Mouse (Mus musculus): Measurements from ENCODE around the gene Gm35134.
"Not testable (repeated sequence)": the region's sequence is repeated elsewhere in the genome, so short reads cannot be mapped to it uniquely, and the experiment has no call there.

- not testable (repeated sequence) for TF ChIP-seq CTCF (IDR thresholded peaks at IDR 0.05; ENCODE audit: low read depth); EP300 (optimal IDR thresholded peaks at IDR 0.05)
These were observed at the start of gene Gm35134 for GRCm38 (mm10) chrY:19112707-19113106.

All from stomach, postnatal 0 days (tissue).